Mouse (Mus musculus): ENCODE measurements at regions not wholly inside any gene's neighbourhood (a gene's known extent, or its start where the extent isn't known, plus 50 kb on each side); places are given as distances from the start of the nearest gene placed in this dataset.

DNA sequence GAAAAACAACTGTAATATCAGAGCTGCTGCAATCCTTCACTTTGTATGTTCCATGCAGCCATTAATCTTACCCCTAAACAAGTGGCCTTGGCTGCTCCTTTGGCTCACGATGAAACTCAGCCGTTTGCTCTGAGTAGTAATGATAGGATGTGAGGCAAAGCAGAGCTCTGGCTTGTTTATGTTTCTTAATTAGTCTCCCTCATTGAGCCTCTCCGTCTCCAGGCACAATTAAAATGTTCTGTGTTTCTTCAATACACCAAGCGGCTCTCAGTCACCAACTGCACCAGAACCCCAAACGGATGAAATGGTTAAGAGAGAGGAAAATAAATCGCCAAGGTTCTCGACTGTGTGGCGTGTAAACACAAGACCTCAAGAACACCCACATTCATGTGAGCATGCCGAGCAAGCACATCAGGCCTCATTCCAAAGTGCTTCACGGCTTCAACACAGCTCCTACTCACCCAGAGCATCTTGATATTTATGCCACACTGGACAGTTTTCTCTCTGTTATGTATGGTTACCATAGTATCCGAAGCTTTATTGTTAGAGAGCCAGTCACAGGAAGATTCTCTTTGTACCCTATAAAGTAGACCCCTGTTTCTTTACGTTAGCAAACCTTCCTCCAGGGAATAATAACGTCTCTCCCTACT, 280.4 kb downstream of the Lyplal1 start:
- peak; percentile 78 for ATAC-seq (ENCODE audit: low TSS enrichment)

DNA sequence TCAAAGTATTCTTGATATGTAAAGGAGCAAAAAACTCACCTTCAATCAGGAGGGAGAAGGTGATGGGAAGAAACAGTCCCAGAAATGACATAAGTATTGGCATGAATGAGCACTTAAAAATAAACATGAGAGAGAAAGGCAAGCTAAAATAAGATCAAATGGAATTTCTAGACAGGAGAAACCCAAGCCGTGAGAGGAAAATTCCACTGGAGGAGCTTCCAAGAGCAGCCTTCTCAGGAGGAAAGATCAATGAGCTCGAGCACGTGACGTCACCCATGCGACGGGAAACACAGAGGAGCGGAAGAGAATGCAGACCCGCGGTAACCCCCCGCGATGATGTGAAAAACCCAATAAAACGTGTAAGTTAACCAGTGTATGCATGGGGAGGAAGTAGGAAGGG, 274.6 kb downstream of the Lyplal1 start:
- ATAC-seq (ENCODE audit: low TSS enrichment), result peak; percentile 83

DNA sequence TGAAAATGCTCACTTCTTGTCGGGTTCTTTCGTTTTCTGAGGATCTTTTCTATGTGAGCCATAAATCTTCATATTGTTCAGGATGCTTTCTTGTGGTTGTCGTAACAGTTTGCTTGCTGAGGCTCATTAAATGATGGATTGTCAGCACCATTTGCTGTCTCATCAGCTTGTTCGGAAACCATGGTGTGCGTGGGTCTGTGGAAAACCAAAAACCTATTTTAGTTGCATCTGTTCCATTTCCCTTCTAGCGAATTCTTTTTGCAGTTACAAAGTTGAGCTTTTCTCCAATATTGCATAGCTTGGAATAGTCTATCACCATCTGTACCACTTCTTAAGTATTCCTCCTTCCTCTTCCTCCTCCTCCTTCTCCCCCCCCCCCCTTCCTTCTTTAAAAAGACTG, 269.9 kb downstream of the Lyplal1 start:
- peak; percentile 81 for ATAC-seq (ENCODE audit: low TSS enrichment)

GRCm38 (mm10) chr1:185850590-185850989, 266.5 kb downstream of the Lyplal1 start:
- no peak for ATAC-seq (ENCODE audit: low TSS enrichment)

DNA sequence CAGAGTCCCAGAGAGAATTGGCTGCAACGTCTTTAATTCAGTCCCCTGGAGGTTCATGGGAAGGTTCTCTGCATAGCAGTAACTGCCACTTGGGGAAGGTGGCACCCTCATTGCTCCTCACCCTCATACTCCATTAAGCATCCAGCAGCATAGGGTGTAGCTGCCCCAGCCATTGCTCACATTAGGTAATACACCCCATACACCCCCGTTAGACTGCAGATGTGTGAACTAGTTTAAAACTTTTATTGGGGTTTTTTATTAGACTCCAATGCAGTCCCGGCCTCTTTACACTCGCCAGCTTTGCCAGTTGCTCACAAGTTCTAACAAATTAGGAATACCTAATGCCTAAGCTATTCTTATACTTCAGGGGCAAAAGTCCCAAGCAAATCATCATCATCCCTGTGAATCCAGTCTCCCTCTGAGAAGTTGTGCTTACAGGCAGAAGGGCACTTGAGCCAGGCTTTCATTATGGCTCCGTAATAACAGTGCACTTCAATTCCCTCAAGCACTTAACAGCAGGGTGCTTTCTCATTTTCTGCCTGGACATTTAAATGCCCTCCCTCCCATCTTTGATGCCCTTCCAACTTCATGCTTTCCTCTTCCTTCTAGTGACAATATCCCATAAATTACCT, 265.7 kb downstream of the Lyplal1 start:
- ATAC-seq (ENCODE audit: low TSS enrichment), result no peak

DNA sequence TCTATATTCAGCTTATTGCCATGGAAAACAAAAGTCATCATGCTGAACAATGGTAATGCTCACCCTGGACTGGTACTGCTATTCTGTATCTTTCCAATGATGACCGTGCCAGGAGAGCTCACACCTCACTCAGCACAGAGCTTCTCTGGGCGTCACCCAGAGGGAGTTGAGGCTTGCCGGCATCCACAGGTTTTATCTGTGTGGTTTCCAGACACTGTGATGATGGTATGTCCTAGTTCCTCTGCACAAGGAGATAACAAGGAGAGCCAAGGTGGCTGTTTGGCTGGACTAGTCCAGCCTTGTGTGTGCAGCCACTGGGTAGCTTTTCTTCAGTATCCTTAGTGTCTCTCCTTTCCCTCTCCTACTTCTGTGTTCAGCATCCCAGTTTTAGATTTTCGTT, 255.4 kb downstream of the Lyplal1 start:
- no peak for ATAC-seq (ENCODE audit: low TSS enrichment)

DNA sequence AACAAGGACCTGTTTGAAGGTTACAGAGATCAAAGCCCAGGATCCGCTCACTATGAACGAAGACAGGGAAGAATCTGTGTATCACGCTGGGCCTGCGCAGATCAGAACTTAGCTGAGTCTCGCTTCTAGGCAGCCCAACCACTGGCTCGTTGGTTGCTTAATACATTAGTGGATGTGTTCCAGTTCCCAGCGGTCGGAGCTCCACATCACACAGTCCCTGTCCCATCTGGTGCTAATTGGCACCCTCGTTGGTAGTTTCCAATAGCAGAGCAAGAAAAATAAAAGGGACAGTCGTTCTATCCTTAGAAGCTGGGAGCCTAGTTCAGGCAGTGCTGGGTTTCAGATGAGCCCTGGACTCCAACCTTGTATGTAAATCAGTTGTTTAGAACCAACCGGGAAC, 251.2 kb downstream of the Lyplal1 start:
- no peak for ATAC-seq (ENCODE audit: low TSS enrichment)

DNA sequence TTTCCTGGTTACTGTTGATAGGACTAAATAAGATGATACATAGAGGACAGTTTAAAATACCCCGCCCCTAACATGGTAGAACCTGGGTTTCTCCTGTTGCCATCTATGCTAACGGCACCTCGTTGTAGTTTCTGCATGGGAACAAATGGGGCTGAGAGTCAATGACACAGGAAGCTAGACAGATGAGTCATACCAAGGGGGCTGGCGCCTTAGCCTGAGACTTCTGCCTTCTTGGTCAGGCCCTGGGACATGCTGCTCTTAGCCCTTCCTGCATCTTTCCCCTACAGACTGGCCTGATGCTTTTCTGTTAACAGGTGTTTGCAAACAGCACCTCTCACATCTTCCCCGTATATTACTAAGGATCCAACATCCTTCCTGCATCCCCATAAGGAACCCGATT, 250.5 kb downstream of the Lyplal1 start:
- no peak for ATAC-seq (ENCODE audit: low TSS enrichment)

GRCm38 (mm10) chr1:185867018-185867417, 250.1 kb downstream of the Lyplal1 start:
- ATAC-seq (ENCODE audit: low TSS enrichment), result no peak

DNA sequence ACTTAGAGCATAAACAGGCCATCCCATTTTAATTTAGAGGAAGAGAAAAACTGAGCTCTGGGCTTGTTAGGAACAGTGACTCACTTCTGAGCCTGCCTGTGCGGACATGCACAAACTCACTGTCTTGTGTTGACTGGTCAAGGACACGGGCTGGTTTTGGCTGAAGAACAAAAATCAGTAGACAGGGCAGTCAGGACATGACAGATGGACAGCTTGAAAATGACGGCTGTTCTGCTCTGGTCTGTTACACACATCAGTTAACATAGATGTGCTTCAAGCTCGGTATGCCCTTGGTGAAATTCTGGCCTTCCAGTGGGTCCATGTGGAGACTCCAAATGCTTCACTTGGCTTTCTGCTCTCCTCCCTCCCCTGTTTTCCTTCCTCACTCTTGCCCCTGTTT, 248.4 kb downstream of the Lyplal1 start:
- ATAC-seq (ENCODE audit: low TSS enrichment), result no peak

DNA sequence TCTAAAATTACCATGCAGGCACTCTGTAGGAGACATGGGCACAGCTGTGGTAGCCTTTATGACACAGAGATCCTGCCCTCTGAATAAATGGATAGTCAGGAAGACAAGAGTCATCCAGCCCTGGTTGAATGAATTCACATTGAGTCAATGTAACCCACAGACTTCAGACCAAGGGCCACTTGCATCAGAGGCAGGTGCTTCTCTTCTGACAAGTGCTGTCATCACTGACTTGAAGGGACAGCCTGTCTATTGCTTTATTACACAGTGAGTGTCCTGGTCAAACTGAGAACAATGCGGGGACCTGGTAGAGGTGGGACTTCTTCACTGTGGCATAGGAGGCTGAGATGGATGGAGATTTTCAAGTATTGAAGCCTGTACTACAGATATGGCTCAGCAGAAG, 230.1 kb downstream of the Lyplal1 start:
- ATAC-seq (ENCODE audit: low TSS enrichment), result no peak

DNA sequence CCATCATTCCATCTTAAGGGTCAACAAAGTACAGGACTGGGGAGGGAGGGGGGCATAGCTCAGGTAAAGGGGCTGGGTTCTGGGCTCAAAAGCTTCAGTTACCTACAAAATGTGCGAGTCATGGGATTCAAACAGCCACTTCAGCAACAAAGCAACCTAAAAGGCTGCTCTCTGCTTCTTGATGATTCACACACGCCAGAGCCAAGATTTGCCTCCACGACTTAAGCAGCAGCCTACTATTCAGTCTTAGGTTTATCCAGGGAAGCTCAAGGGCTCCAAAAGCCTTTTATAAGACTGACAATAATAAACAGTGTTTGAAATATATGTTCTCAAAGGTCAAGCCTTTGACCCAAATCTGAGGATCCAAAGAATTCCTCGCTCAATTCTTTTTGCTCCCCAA, 225.3 kb downstream of the Lyplal1 start:
- peak; percentile 83; the same call in 1 of the 2 replicates for ATAC-seq (ENCODE audit: low TSS enrichment)

DNA sequence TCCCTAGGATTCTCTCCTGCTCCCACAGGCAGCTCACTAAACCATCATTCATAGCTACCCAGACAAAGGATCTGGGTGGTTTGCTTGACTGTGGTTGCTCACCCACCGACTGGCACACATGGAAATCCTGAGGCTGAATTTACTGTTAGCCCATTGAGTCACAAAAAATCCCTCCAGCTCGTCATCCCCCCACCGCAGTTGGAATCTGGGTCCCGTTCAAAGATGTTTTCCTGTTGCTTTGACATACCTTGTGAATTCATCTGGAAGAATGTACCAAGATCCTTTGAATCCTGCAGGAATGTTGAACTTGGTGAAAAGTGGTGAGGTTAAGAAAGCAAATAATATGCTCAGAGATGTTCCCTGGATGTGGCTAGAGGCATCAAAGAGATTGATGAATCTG, 223.7 kb downstream of the Lyplal1 start:
- ATAC-seq (ENCODE audit: low TSS enrichment), result no peak

DNA sequence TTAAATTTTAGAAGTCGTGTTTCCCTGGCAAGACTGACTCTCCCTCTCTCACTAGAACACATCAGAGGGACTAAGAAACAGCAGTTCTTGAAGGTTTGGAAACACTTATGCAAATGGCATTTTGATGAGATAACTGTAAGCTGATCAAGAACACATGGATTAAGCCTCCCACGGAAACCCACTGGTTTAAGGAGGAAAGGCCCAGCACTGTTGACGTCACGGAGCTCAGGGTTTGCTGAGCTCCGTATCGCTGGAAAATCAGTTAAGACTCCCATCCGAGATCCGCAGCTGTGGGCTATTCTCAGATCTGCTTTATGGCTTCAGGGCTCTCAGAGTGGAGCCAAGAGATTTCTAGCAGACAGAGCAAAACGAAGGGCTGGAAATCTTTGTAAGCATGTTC, 218.6 kb downstream of the Lyplal1 start:
- ATAC-seq (ENCODE audit: low TSS enrichment), result peak; percentile 92

GRCm38 (mm10) chr1:185900316-185900715, 216.8 kb downstream of the Lyplal1 start:
- no peak for ATAC-seq (ENCODE audit: low TSS enrichment)

- no peak for ATAC-seq (ENCODE audit: low TSS enrichment)
Observed at GRCm38 (mm10) chr1:185902395-185902794, 214.7 kb downstream of the Lyplal1 start.

- peak; percentile 41; the same call in 1 of the 2 replicates for ATAC-seq (ENCODE audit: low TSS enrichment)
Observed at GRCm38 (mm10) chr1:185905666-185906065, 211.4 kb downstream of the Lyplal1 start.

DNA sequence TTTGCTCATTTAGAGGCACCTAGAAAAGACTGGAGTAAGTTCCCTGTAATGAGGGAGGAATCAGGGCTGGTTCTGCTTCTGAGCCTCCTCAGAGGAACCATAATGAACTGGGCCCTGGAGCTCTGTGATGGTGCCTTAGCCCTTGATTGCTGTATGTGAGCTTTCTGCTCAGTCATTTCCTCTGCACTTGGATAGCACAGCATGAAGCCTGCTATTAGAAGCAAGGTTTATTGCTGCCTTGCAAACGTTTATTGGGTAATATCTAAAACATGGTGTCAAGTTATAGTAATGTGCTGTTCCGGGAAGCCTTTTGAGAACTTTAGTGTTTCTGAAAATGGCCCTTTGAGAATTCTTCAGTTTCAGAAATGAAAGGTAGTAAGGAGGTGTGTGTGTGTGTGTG, 201.5 kb downstream of the Lyplal1 start:
- no peak for ATAC-seq (ENCODE audit: low TSS enrichment)

- ATAC-seq (ENCODE audit: low TSS enrichment), result no peak
Observed at GRCm38 (mm10) chr1:185918663-185919062, 198.4 kb downstream of the Lyplal1 start.

GRCm38 (mm10) chr1:185923723-185924122, 193.4 kb downstream of the Lyplal1 start:
- no peak for ATAC-seq (ENCODE audit: low TSS enrichment)

DNA sequence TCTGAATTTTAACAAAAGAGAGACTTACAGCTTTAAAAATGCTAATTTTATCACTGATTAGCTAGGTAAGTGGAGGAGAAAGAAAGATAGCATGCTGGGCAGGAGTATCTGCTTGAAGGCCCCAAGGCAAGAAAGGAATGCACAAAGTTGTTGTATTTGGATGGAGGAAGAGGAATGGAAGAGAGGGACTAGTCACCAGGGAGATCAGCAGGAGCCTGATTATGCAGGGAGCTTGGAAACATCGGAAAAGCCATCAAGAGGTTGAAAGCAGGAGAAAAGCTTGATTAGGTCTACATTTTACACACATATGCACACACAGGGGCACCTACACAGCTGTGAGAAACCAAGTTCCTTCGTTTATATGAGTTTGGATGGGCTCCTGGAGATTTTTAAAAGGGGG, 188.1 kb downstream of the Lyplal1 start:
- no peak for ATAC-seq (ENCODE audit: low TSS enrichment)

GRCm38 (mm10) chr1:185929761-185930160, 187.3 kb downstream of the Lyplal1 start:
- ATAC-seq (ENCODE audit: low TSS enrichment), result no peak

DNA sequence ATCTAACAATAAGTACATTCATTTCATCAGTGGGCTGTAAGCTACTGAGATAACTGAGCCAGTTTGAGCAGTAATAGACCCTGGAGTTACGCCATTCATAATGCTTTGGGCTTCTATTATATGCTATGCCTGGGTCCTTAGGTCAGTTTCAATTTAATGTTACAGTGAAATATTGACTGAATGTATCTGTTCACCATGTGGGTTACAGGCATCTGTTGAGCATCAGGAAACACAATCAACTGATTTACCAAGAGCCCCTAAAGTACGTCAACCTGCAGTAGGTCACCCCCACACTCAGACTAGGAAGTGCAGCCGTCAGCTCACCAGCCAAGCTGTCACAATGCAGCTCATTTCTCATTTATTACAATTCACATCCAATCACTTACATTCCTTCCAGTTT, 183.5 kb downstream of the Lyplal1 start:
- ATAC-seq (ENCODE audit: low TSS enrichment), result no peak

GRCm38 (mm10) chr1:185937026-185937425, 180.1 kb downstream of the Lyplal1 start:
- ATAC-seq (ENCODE audit: low TSS enrichment), result no peak
